23 mouse cellular contexts compared by ENCODE assay signal in genomic region chr14:27206443-27206842, GRCm38 (mm10).
"Had no signal": no experiment of that assay in that cellular context is flagged by ENCODE, and none has a peak within 500 bp of the region (broad histone marks: within the 10 kb centered on the region; RNA-seq: fewer than 3 reads in every experiment).

No protein-coding gene starts in this region.

- H3K27me3 ChIP-seq: heart, embryonic 13.5 days; heart, embryonic 15.5 days; hindbrain, embryonic 13.5 days; hindbrain, embryonic 15.5 days; intestine, embryonic 15.5 days; limb, embryonic 12.5 days had no signal

- H3K9ac ChIP-seq: heart, embryonic 13.5 days; heart, embryonic 15.5 days; hindbrain, embryonic 13.5 days; hindbrain, embryonic 15.5 days; intestine, embryonic 15.5 days; limb, embryonic 12.5 days had no signal

- H3K4me1 ChIP-seq: heart, embryonic 13.5 days; heart, embryonic 15.5 days; hindbrain, embryonic 13.5 days; hindbrain, embryonic 15.5 days; intestine, embryonic 15.5 days had no signal

- ATAC-seq: hindbrain, postnatal 0 days; intestine, embryonic 15.5 days; intestine, postnatal 0 days had no signal

- H3K9me3 ChIP-seq: heart, embryonic 13.5 days; heart, embryonic 15.5 days; hindbrain, embryonic 13.5 days; hindbrain, embryonic 15.5 days; intestine, embryonic 15.5 days; limb, embryonic 10.5 days; limb, embryonic 12.5 days had no signal

- H3K27ac ChIP-seq: heart, adult 2 months; heart, embryonic 13.5 days; heart, embryonic 15.5 days; hindbrain, embryonic 13.5 days; hindbrain, embryonic 15.5 days; hindbrain, postnatal 0 days; intestine, embryonic 15.5 days; layer of hippocampus, adult 2 months; left cerebral cortex, adult 2 months; limb, embryonic 10.5 days; limb, embryonic 12.5 days had no signal

- H3K36me3 ChIP-seq: heart, embryonic 13.5 days; heart, embryonic 15.5 days; hindbrain, embryonic 13.5 days; hindbrain, embryonic 15.5 days; intestine, embryonic 15.5 days; limb, embryonic 10.5 days; limb, embryonic 12.5 days had no signal

- H3K4me2 ChIP-seq: heart, embryonic 11.5 days; heart, embryonic 13.5 days; heart, embryonic 15.5 days; hindbrain, embryonic 13.5 days; hindbrain, embryonic 15.5 days; intestine, embryonic 15.5 days; limb, embryonic 12.5 days had no signal

- H3K4me3 ChIP-seq: heart, adult 2 months; heart, embryonic 13.5 days; heart, embryonic 15.5 days; hindbrain, embryonic 13.5 days; hindbrain, embryonic 15.5 days; intestine, embryonic 15.5 days; layer of hippocampus, adult 2 months; left cerebral cortex, adult 2 months; limb, embryonic 10.5 days; limb, embryonic 12.5 days had no signal

- DNase-seq: gastrocnemius, postnatal 14 days; gastrocnemius, postnatal 36 days; heart, adult 2 months; heart, postnatal 14 days; heart, postnatal 36 days; kidney, adult 18-20 months; kidney, adult 8-10 months; kidney, postnatal 10 days; kidney, postnatal 25 days; kidney, postnatal 4 days; liver had no signal
